Mouse (Mus musculus) left cerebral cortex, adult 18-20 months (tissue): ENCODE measurements around the gene Igf1. TPM values are rescaled to one million over a fixed set of nuclear protein-coding genes. Genes with fewer than 3 reads are reported as not detected.
A peak's percentile ranks its signal among the peaks of the same experiment; 100 is the strongest.

ENCODE experiments used
- DNase-seq, 2 experiments: peaks; one replicate each; pipeline ENCODE4 v3.0.0; 2021 to 2022; ENCODE audit warnings: low spot score in 2 of 2, mixed read lengths in 1 of 2
- total RNA-seq, 2 experiments: library from RNA; stranded (reverse); gene quantifications; 2 replicates each; pipeline ENCODE4 v1.2.3; 2021

The Igf1 gene
- total RNA-seq, 2 experiments from 2014 or later = 9.3 to 9.6 TPM

DNA sequence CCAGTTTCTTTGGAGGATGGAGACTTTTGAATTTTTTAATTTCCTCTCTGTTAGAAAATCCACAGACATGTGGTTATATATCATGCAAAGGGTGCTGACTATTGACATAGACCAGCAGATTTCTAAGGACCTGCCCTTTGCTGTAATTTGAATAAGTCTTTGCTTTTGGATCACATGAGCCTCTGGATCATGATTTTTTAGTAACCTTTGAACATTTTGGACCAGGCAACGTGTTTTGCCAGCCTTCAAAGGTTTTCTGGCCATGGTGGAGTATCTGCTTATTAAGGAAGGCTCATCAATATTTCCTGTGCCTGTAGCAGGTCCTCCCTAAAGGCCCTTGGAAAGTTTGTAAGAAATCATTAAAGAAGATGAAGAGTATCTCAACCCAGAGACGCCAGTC lies 37.3 kb downstream of the Igf1 start:
- no peak for DNase-seq

DNA sequence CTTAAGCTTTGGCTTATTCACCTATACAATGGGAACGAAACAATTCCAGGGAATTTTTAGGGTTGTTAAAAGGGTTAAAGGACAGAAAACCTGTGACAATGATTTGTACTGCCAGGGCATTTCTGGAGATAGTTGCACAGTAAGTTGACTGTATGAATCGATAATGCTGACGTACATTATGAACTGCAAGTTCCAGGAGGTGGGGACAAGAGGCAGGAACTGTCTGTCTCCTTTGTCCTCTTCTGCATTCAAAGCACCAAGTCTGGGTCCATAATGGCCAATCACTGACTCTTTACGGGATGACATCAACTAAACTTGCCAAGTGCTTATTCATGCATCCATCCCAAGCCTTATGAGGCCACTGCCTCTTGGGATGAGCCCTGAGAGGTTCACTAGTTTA lies 39.3 kb downstream of the Igf1 start:
- DNase-seq = no peak

DNA sequence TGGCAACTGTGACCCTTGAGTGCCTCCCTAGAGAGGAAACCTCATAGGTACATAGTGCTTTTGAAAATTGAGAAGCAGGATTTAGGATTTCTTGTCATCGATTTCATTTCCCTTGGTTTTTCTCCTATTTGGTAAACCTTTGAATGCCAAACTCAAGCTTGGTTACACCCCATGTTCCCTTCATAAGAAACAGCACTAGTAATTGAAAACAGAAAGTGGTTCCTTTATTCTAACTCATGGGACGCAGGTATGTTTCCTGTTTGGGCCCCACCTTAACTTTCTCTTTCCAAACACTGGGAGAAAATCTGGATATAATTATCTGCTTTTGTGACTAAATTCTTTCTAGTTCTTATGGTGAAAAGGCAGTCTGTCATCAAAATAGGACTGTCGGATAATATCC lies 40.8 kb downstream of the Igf1 start:
- DNase-seq = no peak

DNA sequence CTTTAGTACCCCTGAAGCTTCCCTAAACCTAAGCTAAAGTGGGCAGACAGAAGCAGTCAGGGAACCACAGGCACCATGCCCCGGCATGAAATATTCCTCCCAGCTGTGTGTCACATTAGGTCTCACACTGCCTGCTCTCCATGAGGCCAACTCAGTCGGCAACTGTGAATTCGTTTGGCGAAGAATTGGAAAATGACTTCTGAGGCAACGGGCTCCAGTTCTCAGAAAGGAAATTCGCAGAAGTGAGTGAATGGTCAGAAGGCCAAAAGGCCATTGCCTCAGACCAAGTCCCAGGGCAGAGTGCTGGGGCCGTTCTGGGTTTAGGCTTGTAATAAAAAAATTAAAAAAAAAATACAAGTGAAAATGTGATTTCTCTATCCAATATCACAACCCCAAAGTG lies 43.9 kb downstream of the Igf1 start:
- no peak for DNase-seq

DNA sequence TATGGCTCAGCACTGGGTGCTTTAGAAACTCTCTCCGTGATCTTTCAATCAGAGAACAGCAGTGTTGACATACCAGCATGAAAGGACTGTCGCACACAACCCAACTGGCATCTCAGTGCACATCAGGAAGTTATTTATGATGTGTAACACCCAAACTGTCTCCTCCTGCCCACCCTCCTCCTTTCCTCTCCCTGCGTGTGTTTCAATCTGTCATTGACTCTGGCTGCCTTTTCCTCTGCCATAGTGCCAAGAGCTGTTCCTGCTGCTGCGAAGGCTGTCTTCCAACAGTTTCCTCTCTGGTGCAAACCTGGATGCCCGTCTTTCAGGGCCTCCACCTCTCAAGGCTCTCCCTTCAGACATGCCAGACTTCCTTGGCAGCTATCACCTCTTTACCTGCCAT lies 46.3 kb downstream of the Igf1 start:
- DNase-seq = no peak

DNA sequence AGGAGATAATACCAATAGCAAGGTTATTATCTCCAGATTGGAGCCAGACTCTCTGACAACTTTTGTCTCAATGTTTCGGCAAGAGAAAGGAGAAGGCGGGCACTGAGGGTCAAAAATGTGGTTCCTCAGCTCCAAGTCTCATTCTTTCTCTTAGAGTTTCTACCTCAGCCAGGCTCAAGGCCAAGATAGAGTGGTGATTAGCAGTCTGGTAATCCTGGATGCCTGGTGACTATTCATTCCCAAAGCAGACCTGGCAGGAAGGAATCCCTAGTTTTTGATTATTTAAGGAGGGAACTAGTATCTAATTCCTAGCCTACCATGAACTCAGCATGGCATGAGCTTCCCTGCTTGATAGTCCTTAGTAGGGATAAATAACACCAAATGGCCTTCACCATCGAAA lies 47.0 kb downstream of the Igf1 start:
- no peak for DNase-seq

DNA sequence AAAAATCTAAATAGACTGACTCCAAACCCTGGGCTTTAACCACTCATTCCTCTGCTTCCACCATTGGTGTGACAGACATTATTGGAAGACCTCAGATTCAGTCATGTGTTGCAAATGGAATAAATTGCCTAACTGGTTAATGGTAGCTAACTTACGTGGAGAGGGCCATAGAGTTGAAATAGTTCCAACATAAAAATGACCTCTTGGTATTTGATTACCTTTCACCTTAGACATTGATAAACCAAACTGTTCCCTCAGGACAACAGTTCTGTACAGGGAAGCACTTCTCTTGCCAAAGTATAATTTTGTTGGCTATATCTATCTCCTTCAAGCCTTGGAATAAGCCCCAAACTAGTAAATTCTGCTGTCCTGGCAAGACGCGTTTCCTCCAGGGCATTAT lies 48.1 kb downstream of the Igf1 start:
- no peak for DNase-seq

DNA sequence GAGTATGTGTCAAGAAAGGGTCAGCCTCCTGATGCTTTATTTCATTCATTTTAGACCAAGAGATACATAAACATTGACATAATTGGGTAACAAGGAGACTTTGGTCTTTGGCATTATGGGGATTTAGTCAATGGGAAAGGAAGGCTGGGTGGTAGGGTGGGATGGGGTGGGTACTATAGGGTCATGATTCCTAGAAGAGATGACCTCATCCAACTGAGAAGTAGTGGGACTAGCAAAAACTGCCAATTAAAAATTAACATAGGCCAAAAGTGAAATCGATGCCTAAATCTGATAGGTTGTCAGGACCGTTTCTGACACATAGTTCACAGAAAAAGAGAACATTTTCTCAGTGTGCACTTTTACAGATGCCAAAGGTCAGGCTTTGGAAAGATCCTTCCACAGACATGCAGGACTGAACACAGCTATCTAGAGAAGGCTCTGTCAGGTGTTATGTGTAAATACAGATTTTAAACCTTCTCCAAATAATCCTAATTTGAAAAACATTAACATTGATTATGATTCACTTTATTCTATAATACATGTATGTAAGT lies 48.8 kb downstream of the Igf1 start:
- no peak for DNase-seq

DNA sequence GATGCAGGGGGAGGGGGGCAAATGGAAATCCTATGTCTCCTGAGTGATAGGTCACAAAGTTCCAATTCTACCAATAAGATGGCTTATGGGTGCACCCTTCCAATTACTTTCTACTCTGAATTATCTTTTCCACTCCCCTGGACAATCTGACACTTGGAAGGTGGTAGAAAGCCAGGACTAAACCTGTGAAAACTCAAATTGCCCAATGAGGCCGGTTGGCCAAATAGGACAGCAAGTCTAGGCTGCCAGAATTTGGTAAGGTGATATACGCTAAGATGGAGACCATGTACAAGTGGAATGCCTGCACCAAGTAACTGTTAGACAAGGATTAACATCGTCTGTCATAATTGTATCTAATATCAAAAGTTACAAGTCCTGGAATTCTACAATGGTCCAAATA lies 55.8 kb downstream of the Igf1 start:
- DNase-seq = no peak

DNA sequence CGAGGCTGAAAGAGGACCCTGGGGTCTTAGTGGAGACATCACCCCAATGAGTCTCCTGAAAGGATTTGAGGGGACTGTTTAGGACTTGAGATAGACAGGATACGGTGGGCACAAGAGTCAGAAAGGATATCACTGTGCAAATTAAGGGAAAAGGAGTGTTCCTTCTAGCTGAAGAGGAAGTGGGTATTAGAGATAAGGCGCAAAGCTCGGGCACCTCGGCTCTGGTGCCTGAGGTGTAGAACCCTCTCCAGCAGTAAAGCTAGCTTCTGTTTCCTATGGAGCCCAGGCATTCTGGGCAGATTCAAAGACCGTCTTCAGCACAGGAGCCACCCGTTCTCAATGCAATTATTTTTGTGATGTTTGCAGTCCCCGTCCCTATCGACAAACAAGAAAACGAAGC lies 56.9 kb downstream of the Igf1 start:
- no peak for DNase-seq

DNA sequence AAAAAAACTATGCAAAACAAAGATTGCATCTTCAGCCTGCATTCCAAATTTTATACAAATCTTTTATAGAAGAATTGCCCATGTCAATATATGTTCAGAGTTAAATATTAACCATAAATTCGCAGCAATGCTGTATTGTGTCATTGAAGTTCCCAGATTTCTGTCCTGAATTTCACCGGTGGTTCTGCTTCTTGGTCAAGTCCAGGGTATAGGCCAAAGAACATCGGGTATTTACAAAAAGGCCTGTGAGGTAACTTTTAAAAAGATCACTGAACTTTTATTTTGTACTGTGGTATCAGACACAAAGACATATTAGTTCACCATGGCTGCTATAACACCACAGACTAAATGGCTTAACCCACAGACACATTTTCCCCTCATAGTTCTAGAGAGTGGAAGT lies 57.7 kb downstream of the Igf1 start:
- DNase-seq = no peak

DNA sequence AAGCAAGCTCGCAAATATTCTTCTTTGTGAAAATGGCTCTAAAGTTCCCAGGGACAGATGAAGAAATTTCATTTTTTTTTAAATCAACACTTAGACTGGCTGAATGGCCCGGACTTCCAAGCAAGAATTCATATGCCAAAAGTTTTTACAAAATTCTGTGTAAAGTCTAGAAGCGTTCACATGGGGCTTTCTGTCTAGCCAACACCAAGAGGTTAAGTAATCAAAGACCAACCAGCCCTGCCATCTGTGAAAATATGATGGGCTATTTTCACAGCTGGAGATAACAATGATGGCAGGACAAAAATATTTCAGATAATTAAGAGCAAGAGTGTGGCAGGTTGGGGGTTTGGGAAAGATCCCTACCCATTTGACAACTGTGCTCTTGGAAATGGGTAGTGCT lies 64.2 kb downstream of the Igf1 start:
- DNase-seq = no peak

DNA sequence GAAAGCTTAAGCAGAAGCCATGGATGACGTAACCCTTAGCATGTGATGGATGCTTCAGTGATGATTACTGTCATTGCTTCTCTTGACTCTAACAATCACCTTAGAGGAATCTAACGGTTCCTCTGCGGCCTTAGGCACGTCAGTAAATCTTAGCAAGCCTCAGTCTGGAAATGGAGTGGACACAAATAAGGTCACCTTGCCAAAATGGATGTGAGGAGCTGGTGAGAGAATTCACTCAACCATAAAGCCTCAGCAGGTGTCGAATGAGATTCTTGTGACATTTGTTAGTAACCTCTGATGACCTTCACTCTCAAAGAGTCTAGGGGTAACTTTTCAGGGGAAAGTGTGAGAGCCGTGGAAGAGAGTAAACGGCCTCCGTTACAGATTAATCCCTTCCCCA lies 68.5 kb downstream of the Igf1 start:
- DNase-seq = no peak

DNA sequence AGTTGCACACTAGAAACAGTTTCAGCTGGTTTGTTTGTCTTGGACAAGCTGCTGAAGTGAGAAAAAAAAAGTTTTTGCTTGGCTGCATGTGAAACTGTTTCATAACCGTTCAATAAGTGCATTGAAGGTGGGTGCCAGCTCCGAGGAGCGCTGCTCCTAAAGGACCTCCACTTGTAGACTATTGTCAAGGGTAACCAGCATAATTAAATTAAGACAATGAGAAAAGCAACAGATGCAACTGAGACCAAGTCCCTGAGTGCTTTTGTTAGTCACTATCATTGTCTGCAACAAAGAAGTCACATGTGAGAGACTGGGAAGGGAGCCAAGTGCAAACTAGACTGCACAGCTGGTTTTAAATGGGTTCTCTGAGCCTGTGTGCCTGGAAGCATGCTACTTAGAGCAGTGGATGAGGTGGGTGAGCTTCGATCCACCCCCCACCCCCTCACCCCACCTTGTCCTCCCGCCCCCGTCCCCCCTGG lies 69.1 kb downstream of the Igf1 start:
- DNase-seq = peak; percentile 41 to 42

DNA sequence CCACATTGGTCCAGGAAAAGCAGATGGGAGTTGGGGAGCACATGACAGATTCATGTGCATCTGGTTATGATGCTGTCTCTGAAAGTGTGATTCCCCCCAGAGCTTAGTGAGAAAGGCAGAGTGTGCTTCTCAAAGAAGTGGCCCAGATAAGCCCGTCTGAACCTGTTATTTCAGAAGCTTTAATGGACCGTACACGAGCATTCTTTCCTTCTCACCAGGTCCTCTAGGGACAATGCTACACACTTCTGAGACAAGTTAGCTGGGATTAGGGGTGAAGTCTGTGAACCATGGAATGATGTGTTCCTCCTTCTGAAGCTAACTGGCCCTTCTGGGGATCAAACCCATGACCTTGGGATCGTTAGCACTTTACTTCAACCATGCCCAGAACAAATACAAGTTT lies 90.1 kb downstream of the Igf1 start:
- no peak for DNase-seq

DNA sequence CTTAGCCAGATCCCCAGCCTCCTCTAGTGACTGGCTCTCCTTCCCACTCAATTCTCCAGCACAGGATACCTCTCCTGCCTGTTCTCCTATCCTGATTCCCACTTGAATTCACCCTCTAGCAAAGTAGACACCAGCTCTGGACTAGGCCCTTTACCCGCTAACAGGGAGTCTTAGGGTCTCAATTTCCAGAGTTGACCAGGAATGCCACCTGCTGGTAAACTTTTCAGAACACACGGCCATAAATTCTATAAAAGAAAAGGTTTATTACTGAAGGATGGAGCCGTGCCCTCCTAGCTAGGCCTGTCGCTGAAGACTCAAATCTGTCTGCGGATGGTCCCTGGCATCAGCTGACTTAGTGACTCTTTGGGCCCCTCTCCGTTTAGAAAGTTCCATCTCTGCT lies 113.5 kb downstream of the Igf1 start:
- DNase-seq = peak in 1 of 2 experiments; percentile 4

DNA sequence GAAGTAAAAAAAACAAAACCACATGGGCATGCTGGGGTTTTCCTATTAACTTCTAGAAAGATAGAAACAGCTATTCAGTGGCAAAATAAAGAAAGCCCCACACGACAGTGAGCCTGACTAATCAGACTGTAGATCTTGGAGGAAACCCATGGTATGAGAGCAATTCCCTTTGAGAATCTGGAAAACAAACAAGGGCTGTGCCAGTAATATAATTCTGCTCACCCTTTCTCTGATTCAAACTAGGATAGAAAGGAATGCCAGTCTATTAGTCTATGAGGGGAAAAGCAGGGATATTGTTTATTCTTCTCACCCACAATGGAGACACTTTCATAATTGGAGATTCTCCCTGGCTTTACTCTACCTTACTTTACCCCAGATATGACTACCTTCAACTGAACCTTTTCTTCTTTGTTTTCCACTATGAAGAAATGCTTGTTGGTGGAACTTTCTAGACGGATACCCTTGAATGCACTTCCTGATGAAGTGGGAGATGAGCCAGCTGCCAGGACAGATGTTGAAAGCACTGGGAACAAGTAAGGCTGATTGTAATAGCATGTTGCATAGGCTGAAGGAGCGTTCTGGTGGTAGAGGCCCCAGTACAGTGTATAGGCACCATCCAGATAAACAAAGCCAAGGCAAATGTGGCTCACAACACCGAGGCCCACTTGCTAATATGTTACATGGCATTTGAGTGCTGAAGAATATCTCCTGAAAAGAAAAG lies 116.0 kb downstream of the Igf1 start:
- DNase-seq = no peak

DNA sequence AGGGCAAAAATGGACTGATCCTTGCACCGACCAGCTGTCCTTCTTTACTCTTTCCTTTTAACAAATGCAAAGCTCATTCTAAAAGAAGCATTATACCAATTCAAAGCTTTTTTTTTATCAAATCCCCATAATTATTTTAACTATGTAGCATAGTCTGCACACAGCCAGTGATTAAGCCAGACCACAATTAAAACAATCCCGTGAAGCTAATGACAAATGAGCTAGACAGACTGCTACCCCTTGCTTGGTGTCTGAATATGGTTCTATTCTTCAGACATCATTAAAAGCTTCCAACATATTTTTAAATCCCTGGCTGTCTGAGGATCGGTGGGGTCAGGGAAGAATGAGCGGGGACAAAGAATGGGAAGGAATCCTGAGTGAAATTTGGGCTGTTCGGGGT lies 127.3 kb downstream of the Igf1 start:
- DNase-seq = no peak

DNA sequence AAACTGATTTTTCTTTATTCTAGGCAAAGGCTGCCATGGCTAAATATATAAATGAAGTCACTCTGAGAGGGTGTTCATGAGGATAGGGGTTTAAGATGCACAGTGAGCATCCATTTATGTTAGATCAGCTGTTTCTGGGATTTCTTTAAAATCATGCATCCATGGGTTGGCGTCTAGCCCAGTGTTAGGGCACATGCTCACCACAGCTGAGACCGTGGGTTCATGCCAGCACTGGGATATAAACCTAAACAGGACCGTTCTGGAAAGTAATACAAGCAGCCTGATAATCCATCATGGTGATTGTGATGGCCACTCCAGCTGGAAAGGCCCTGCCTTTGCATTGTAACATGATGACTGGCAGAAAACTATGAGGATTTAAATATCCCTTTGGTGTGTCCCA lies 128.1 kb downstream of the Igf1 start:
- no peak for DNase-seq
